Mouse (Mus musculus) MEL (cell line): ENCODE measurements around the gene Lifr. TPM values are rescaled to one million over a fixed set of nuclear protein-coding genes. Genes with fewer than 3 reads are reported as not detected.

Experiments
- DNase-seq: peaks from one replicate; pipeline ENCODE4 v3.0.0; 2011; ENCODE audit warnings: low read depth, low spot score
- H3K27ac ChIP-seq: 2 replicates; pipeline ENCODE4 v1.5.1; 2012; ENCODE audit warnings: low read depth, mild to moderate bottlenecking, control low read depth, low read length, moderate library complexity; ENCODE audit not compliant: control insufficient read depth
- H3K27me3 ChIP-seq, 2 experiments: fragments of 150-350 bp in 1 of 2; sonication (generic) in 1 of 2; 2 replicates each; pipeline ENCODE4 v1.6.1; 2012; ENCODE audit warnings: low read length in 2 of 2, mild to moderate bottlenecking in 2 of 2, improper control_type of control experiment in 1 of 2, moderate library complexity in 1 of 2; ENCODE audit not compliant: insufficient read depth in 2 of 2, control insufficient read depth in 1 of 2
- H3K36me3 ChIP-seq, 2 experiments: 2 replicates each; pipeline ENCODE4 v1.6.1; 2012 to 2014; ENCODE audit warnings: low read length in 2 of 2, improper control_type of control experiment in 1 of 2, inconsistent platforms in 1 of 2, mild to moderate bottlenecking in 1 of 2; ENCODE audit not compliant: insufficient read depth in 2 of 2, control insufficient read depth in 1 of 2
- H3K4me1 ChIP-seq, 2 experiments: fragments of 150-350 bp in 1 of 2; sonication (generic) in 1 of 2; 2 replicates each; pipeline ENCODE4 v1.6.1; 2012; ENCODE audit warnings: low read length in 2 of 2, improper control_type of control experiment in 1 of 2, mild to moderate bottlenecking in 1 of 2; ENCODE audit not compliant: insufficient read depth in 2 of 2, control insufficient read depth in 1 of 2
- H3K4me3 ChIP-seq, 2 experiments: fragments of 150-350 bp in 1 of 2; sonication (generic) in 1 of 2; 2 replicates each; pipeline ENCODE4 v1.5.1; 2012; ENCODE audit warnings: low read depth in 2 of 2, low read length in 2 of 2, mild to moderate bottlenecking in 2 of 2, moderate library complexity in 2 of 2, control low read depth in 1 of 2, improper control_type of control experiment in 1 of 2; ENCODE audit not compliant: control insufficient read depth in 1 of 2, insufficient read depth in 1 of 2
- H3K79me2 ChIP-seq: 2 replicates; pipeline ENCODE4 v1.6.1; 2012; ENCODE audit warnings: mild to moderate bottlenecking, low read length, moderate library complexity; ENCODE audit not compliant: control insufficient read depth, poor library complexity, insufficient read depth
- H3K9ac ChIP-seq: 2 replicates; pipeline ENCODE4 v1.6.1; 2012; ENCODE audit warnings: low read depth, mild to moderate bottlenecking, control low read depth, low read length, moderate library complexity; ENCODE audit not compliant: control insufficient read depth, poor library complexity, severe bottlenecking
- H3K9me3 ChIP-seq: fragments of 150-350 bp; sonication (generic); replicated peaks from 2 replicates; pipeline ENCODE4 v1.6.1; 2012; ENCODE audit warnings: mild to moderate bottlenecking, low read length, improper control_type of control experiment, moderate library complexity; ENCODE audit not compliant: insufficient read depth
- BHLHE40 ChIP-seq: IDR thresholded peaks from 2 replicates; pipeline ENCODE4 v1.6.1; 2012; ENCODE audit warnings: low read depth, mild to moderate bottlenecking, inconsistent platforms, low read length, improper control_type of control experiment, borderline replicate concordance
- CHD1 ChIP-seq: IDR thresholded peaks from 2 replicates; pipeline ENCODE4 v1.6.1; 2012; ENCODE audit warnings: low read depth, mild to moderate bottlenecking, inconsistent platforms, low read length, improper control_type of control experiment
- CHD2 ChIP-seq: IDR thresholded peaks from 2 replicates; pipeline ENCODE4 v1.6.1; 2011; ENCODE audit warnings: low read length, improper control_type of control experiment
- CTCF ChIP-seq, 3 experiments: IDR thresholded peaks in 2 of 3; conservative IDR thresholded peaks in 1 of 3; 2 replicates each; pipeline ENCODE4 v1.5.1; 2011 to 2012; ENCODE audit warnings: low read length in 3 of 3, low read depth in 2 of 3, mild to moderate bottlenecking in 2 of 3, improper control_type of control experiment in 1 of 3, inconsistent platforms in 1 of 3, mixed read lengths in 1 of 3, moderate library complexity in 1 of 3; ENCODE audit not compliant: control insufficient read depth in 1 of 3, insufficient read depth in 1 of 3, poor library complexity in 1 of 3, severe bottlenecking in 1 of 3
- E2F4 ChIP-seq: IDR thresholded peaks from 2 replicates; pipeline ENCODE4 v1.6.1; 2011; ENCODE audit warnings: low read depth, low read length, improper control_type of control experiment, borderline replicate concordance
- EP300 ChIP-seq, 2 experiments: IDR thresholded peaks; 2 replicates each; pipeline ENCODE4 v1.6.1; 2011; ENCODE audit warnings: improper control_type of control experiment in 2 of 2, low read length in 2 of 2, low read depth in 1 of 2, mild to moderate bottlenecking in 1 of 2
- ETS1 ChIP-seq: IDR thresholded peaks from 2 replicates; pipeline ENCODE4 v1.6.1; 2012; ENCODE audit warnings: low read depth, mild to moderate bottlenecking, inconsistent platforms, low read length, improper control_type of control experiment, moderate library complexity
- GABPA ChIP-seq: IDR thresholded peaks from 2 replicates; pipeline ENCODE4 v1.6.1; 2012; ENCODE audit warnings: low read depth, mild to moderate bottlenecking, inconsistent platforms, low read length, improper control_type of control experiment, moderate library complexity
- MAFK ChIP-seq: IDR thresholded peaks from 2 replicates; pipeline ENCODE4 v1.6.1; 2011; ENCODE audit warnings: low read depth, mild to moderate bottlenecking, low read length, improper control_type of control experiment, borderline replicate concordance
- MAX ChIP-seq: IDR thresholded peaks from 2 replicates; pipeline ENCODE4 v1.6.1; 2011; ENCODE audit warnings: low read length, improper control_type of control experiment
- MAZ ChIP-seq: IDR thresholded peaks from 2 replicates; pipeline ENCODE4 v1.6.1; 2012; ENCODE audit warnings: low read depth, mild to moderate bottlenecking, inconsistent platforms, low read length, improper control_type of control experiment
- MEF2A ChIP-seq: IDR thresholded peaks from 2 replicates; pipeline ENCODE4 v1.6.1; 2014; ENCODE audit warnings: low read depth, mild to moderate bottlenecking, inconsistent platforms, low read length, improper control_type of control experiment; ENCODE audit not compliant: poor library complexity, insufficient replicate concordance, severe bottlenecking; ENCODE audit errors: extremely low read depth
- NELFE ChIP-seq: IDR thresholded peaks from 2 replicates; pipeline ENCODE4 v1.6.1; 2011; ENCODE audit warnings: low read depth, low read length, improper control_type of control experiment
- POLR2A ChIP-seq, 2 experiments: IDR thresholded peaks; 2 replicates each; pipeline ENCODE4 v1.6.1; 2011 to 2012; ENCODE audit warnings: low read length in 2 of 2, mild to moderate bottlenecking in 2 of 2, control low read depth in 1 of 2, improper control_type of control experiment in 1 of 2, low read depth in 1 of 2, moderate library complexity in 1 of 2; ENCODE audit not compliant: control insufficient read depth in 1 of 2, insufficient read depth in 1 of 2, poor library complexity in 1 of 2
- POLR2AphosphoS2 ChIP-seq: IDR thresholded peaks from 2 replicates; pipeline ENCODE4 v1.6.1; 2011; ENCODE audit warnings: low read length, improper control_type of control experiment
- POLR2AphosphoS5 ChIP-seq: IDR thresholded peaks from 2 replicates; pipeline ENCODE4 v1.6.1; 2012; ENCODE audit warnings: low read depth, borderline replicate concordance, mild to moderate bottlenecking, inconsistent platforms, low read length, moderate library complexity, mixed read lengths
- RAD21 ChIP-seq: IDR thresholded peaks from 2 replicates; pipeline ENCODE4 v1.6.1; 2011; ENCODE audit warnings: mild to moderate bottlenecking, low read depth, low read length, improper control_type of control experiment
- RCOR1 ChIP-seq: IDR thresholded peaks from 2 replicates; pipeline ENCODE4 v1.6.1; 2012; ENCODE audit warnings: low read depth, mild to moderate bottlenecking, inconsistent platforms, low read length, improper control_type of control experiment
- SIN3A ChIP-seq: IDR thresholded peaks from 2 replicates; pipeline ENCODE4 v1.6.1; 2012; ENCODE audit warnings: low read length, improper control_type of control experiment, inconsistent platforms
- SMC3 ChIP-seq: IDR thresholded peaks from 2 replicates; pipeline ENCODE4 v1.6.1; 2011; ENCODE audit warnings: low read depth, low read length, improper control_type of control experiment
- TAL1 ChIP-seq: IDR thresholded peaks from 2 replicates; pipeline ENCODE4 v1.6.1; 2012; ENCODE audit warnings: mild to moderate bottlenecking, inconsistent platforms, low read length, moderate library complexity, mixed read lengths
- TBP ChIP-seq: IDR thresholded peaks from 2 replicates; pipeline ENCODE4 v1.8.0; 2011; ENCODE audit warnings: low read depth, low read length, improper control_type of control experiment
- TCF12 ChIP-seq: IDR thresholded peaks from 2 replicates; pipeline ENCODE4 v1.6.1; 2014; ENCODE audit warnings: low read depth, mild to moderate bottlenecking, inconsistent platforms, low read length, improper control_type of control experiment, moderate library complexity
- USF2 ChIP-seq, 2 experiments: IDR thresholded peaks; 2 replicates each; pipeline ENCODE4 v1.6.1; 2011 to 2012; ENCODE audit warnings: improper control_type of control experiment in 2 of 2, low read length in 2 of 2, borderline replicate concordance in 1 of 2, inconsistent platforms in 1 of 2, low read depth in 1 of 2, mild to moderate bottlenecking in 1 of 2; ENCODE audit not compliant: insufficient read depth in 1 of 2
- ZC3H11A ChIP-seq: IDR thresholded peaks from 2 replicates; pipeline ENCODE4 v1.6.1; 2012; ENCODE audit warnings: low read depth, mild to moderate bottlenecking, inconsistent platforms, low read length, improper control_type of control experiment
- ZKSCAN1 ChIP-seq: IDR thresholded peaks from 2 replicates; pipeline ENCODE4 v1.6.1; 2012; ENCODE audit warnings: low read depth, mild to moderate bottlenecking, inconsistent platforms, low read length, improper control_type of control experiment, moderate library complexity
- ZMIZ1 ChIP-seq: IDR thresholded peaks from 2 replicates; pipeline ENCODE4 v1.6.1; 2012; ENCODE audit warnings: low read depth, mild to moderate bottlenecking, inconsistent platforms, low read length, improper control_type of control experiment, moderate library complexity
- ZNF384 ChIP-seq: IDR thresholded peaks from 2 replicates; pipeline ENCODE4 v1.6.1; 2012; ENCODE audit warnings: low read depth, mild to moderate bottlenecking, inconsistent platforms, low read length, improper control_type of control experiment
- polyA plus RNA-seq, 2 experiments: library from polyadenylated mRNA; stranded (reverse) in 1 of 2; unstranded in 1 of 2; fragments of >175 nt in 1 of 2; fragments of >200 nt in 1 of 2; gene quantifications; 2 replicates each; pipeline versions ENCODE4 v1.2.1 to v1.2.4; 2012; ENCODE audit warnings: low replicate concordance in 2 of 2, low read depth in 1 of 2; ENCODE audit not compliant: insufficient read length in 2 of 2, insufficient read depth in 1 of 2, missing spikeins in 1 of 2
- total RNA-seq: library from RNA; depleted of rRNA; stranded (reverse); fragments of 300-350 nt; gene quantifications from 2 replicates; pipeline ENCODE4 v1.2.3, GENCODE M21; 2012

Gene Lifr
- total and polyA plus RNA-seq, 3 experiments = not detected

GRCm38 (mm10) chr15:7149796-7150195 lies 59.4 kb downstream of the Lifr start:
- Histone ChIP-seq H3K27me3 (no peaks in the 10 kb centered on the region), H3K9me3 (no peaks in the 10 kb centered on the region), H3K4me3 (no peak overlapping the region), H3K9ac (no peak overlapping the region), H3K36me3 (no peaks in the 10 kb centered on the region), H3K27ac (no peak overlapping the region)
- no peak for DNase-seq
- no peak for TF ChIP-seq BHLHE40
- TF ChIP-seq MAFK = no peak
- TF ChIP-seq NELFE = no peak
- no peak for TF ChIP-seq EP300 (IDR thresholded peaks at IDR 0.05; ENCODE audit: low read depth in 1 of 2, low read length in 2 of 2)
- TF ChIP-seq MEF2A = no peak
- no peak for TF ChIP-seq SMC3
- TF ChIP-seq E2F4 = no peak
- TF ChIP-seq POLR2AphosphoS2 = no peak
- no peak for TF ChIP-seq TCF12
- TF ChIP-seq CHD1 = no peak
- no peak for TF ChIP-seq SIN3A
- TF ChIP-seq USF2 (IDR thresholded peaks at IDR 0.05; ENCODE audit: borderline replicate concordance in 1 of 2, insufficient read depth in 1 of 2, low read depth in 1 of 2, low read length in 2 of 2) = no peak
- TF ChIP-seq MAX = no peak
- no peak for TF ChIP-seq ZKSCAN1
- TF ChIP-seq GABPA = no peak
- TF ChIP-seq TBP = no peak
- TF ChIP-seq CHD2 = no peak
- TF ChIP-seq RCOR1 = no peak
- TF ChIP-seq, all 39 proteins: peak for 0
- H3K4me1 ChIP-seq = no peaks in the 10 kb centered on the region; a peak in 2 of 4 replicates
- no peaks in the 10 kb centered on the region for H3K79me2 ChIP-seq

GRCm38 (mm10) chr15:7150591-7150990 lies 60.2 kb downstream of the Lifr start:
- H3K4me3 ChIP-seq = no peak overlapping the region
- no peak overlapping the region for H3K9ac ChIP-seq
- TF ChIP-seq SMC3 (no peak), MAZ (no peak), ZMIZ1 (no peak), POLR2AphosphoS2 (no peak), ETS1 (no peak), RAD21 (no peak), CTCF (IDR thresholded peaks at IDR 0.05 in 2 of 3, conservative IDR thresholded peaks at IDR 0.05 in 1 of 3; ENCODE audit: control insufficient read depth in 1 of 3, insufficient read depth in 1 of 3, low read depth in 2 of 3, low read length in 3 of 3, poor library complexity in 1 of 3, severe bottlenecking in 1 of 3) (no peak), USF2 (IDR thresholded peaks at IDR 0.05; ENCODE audit: borderline replicate concordance in 1 of 2, insufficient read depth in 1 of 2, low read depth in 1 of 2, low read length in 2 of 2) (no peak), NELFE (no peak), MAX (no peak), TAL1 (no peak), ZC3H11A (no peak), ZNF384 (no peak), POLR2A (IDR thresholded peaks at IDR 0.05; ENCODE audit: control insufficient read depth in 1 of 2, insufficient read depth in 1 of 2, low read depth in 1 of 2, low read length in 2 of 2, poor library complexity in 1 of 2) (no peak), TBP (no peak), POLR2AphosphoS5 (no peak), GABPA (no peak)
- H3K4me1 ChIP-seq = no peaks in the 10 kb centered on the region; a peak in 2 of 4 replicates
- no peak overlapping the region for H3K27ac ChIP-seq
- no peaks in the 10 kb centered on the region; a peak in 1 of 4 replicates for H3K36me3 ChIP-seq
- no peaks in the 10 kb centered on the region for H3K27me3 ChIP-seq
- H3K79me2 ChIP-seq = no peaks in the 10 kb centered on the region
- H3K9me3 ChIP-seq = no peaks in the 10 kb centered on the region
- no peak for DNase-seq
